26 mouse cellular contexts compared by ENCODE assay signal in the genomic region with DNA sequence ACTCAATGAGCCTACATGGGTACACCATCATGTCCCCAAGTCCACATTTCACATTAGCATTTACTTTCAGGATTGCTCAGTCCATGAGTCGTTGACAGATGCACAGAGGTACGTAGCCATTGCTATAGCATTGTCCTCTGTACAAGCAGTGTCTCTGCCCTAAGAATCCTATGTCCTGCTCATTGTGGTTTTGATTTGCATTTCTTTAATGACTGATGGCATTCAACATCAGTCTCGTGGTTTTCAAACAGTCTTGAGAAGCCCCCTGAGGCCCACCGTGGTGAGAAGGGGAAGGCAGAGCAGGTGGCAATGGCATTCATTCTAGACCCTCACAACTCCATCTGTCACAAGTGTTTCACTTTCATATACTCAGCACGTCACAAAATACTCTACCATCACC. TPM values are rescaled to one million over a fixed set of nuclear protein-coding genes. Genes with fewer than 3 reads are reported as not detected.
DNase-seq lines count a peak whose midpoint lies in the region; ATAC-seq and TF ChIP-seq lines count a peak whose summit lies in the region.
"Had no signal": no experiment of that assay in that cellular context is flagged by ENCODE, and none has a peak within 500 bp of the region (broad histone marks: within the 10 kb centered on the region; RNA-seq: fewer than 3 reads in every experiment).

No protein-coding gene starts in this region.

- H3K9ac ChIP-seq in liver, embryonic 12.5 days, result no peak overlapping the region
- no peak overlapping the region for H3K9ac ChIP-seq in liver, embryonic 11.5 days (ENCODE audit: low read depth, low read length)
- no peak overlapping the region for H3K9ac ChIP-seq in CH12.LX (ENCODE audit: insufficient read depth, low read depth)
- H3K9ac ChIP-seq: embryonic facial prominence, embryonic 12.5 days; forebrain, embryonic 12.5 days had no signal

- peak; percentile 97 for TF ChIP-seq EP300 in CH12.LX (IDR thresholded peaks at IDR 0.05; ENCODE audit: low read length)

- peak overlapping the region; percentile 22; the same call in 1 of the 2 replicates for H3K27ac ChIP-seq in liver, embryonic 12.5 days
- no peak overlapping the region for H3K27ac ChIP-seq in liver, embryonic 11.5 days (ENCODE audit: low read depth, low read length)
- H3K27ac ChIP-seq in CH12.LX (ENCODE audit: insufficient read depth, low read depth), result peak overlapping the region; percentile 70
- H3K27ac ChIP-seq: embryonic facial prominence, embryonic 10.5 days; embryonic facial prominence, embryonic 12.5 days; forebrain, embryonic 10.5 days; forebrain, embryonic 12.5 days had no signal

- H3K79me2 ChIP-seq in CH12.LX (replicated peaks; ENCODE audit: control insufficient read depth, extremely low read depth, insufficient read depth, poor library complexity, severe bottlenecking), result no peaks in the 10 kb centered on the region

- no peak for DNase-seq in liver, embryonic 11.5 days (ENCODE audit: low spot score)
- peak; percentile 58 for DNase-seq in A20 (ENCODE audit: low read depth, low spot score)
- peak; percentile 95 for DNase-seq in CH12.LX (ENCODE audit: extremely low read depth)
- no peak for DNase-seq in heart, adult 9 months (ENCODE audit: low spot score in 2 of 2)
- DNase-seq: adrenal gland, adult 8-10 months; adrenal gland, postnatal 14 days; adrenal gland, postnatal 36 days; cerebellum, adult 11-12 months; cerebellum, adult 2 months; cerebellum, adult 9-10 months; cerebellum, postnatal 10 days; cerebellum, postnatal 25 days had no signal

- TF ChIP-seq POLR2A in CH12.LX (IDR thresholded peaks at IDR 0.05; ENCODE audit: low read depth, low read length), result no peak; the same call in 1 of the 2 replicates

- 0 out of 2 replicates have a peak, but pooled peaks cover 5% of the 10 kb centered on the region for H3K36me3 ChIP-seq in liver, embryonic 12.5 days
- no peaks in the 10 kb centered on the region for H3K36me3 ChIP-seq in liver, embryonic 11.5 days (ENCODE audit: control insufficient read depth, insufficient read depth, low read length)
- H3K36me3 ChIP-seq in CH12.LX (replicated peaks in 1 of 2; ENCODE audit: control insufficient read depth in 1 of 2, insufficient read depth in 1 of 2, low read length in 1 of 2), result no peaks in the 10 kb centered on the region
- H3K36me3 ChIP-seq: embryonic facial prominence, embryonic 10.5 days; embryonic facial prominence, embryonic 12.5 days; forebrain, embryonic 10.5 days; forebrain, embryonic 12.5 days; G1E had no signal

- dilution Hi-C loops in CH12.LX (cut with MboI; ENCODE audit: extremely low pct_ligation_motif_present, extremely low pct_unique_long_range_greater_than_20kb, low sequenced_read_pairs), result no loop called here

- no peak for ATAC-seq in liver, embryonic 12.5 days
- ATAC-seq in liver, embryonic 11.5 days (replicated peaks; ENCODE audit: low FRiP score), result no peak
- ATAC-seq in neutrophil, adult 5-6 weeks (ENCODE audit: extremely low read depth, insufficient number of reproducible peaks, low FRiP score, poor library complexity, severe bottlenecking), result peak; percentile 36; the same call in 1 of the 2 replicates
- ATAC-seq in CD4-positive, CD25-positive, alpha-beta regulatory T cell, adult 4 months, result no peak
- ATAC-seq in erythroblast, adult 5-6 weeks (replicated peaks; ENCODE audit: low FRiP score, poor library complexity, severe bottlenecking), result no peak
- ATAC-seq: activated CD4-positive, CD25-positive, alpha-beta regulatory T cell, adult 4 months; forebrain, embryonic 14.5 days; forebrain, embryonic 16.5 days; Patski had no signal

- no peak overlapping the region for H3K4me2 ChIP-seq in liver, embryonic 12.5 days
- no peak overlapping the region for H3K4me2 ChIP-seq in liver, embryonic 11.5 days
- peak overlapping the region; percentile 16; the same call in 1 of the 2 replicates for H3K4me2 ChIP-seq in CH12.LX (ENCODE audit: insufficient read depth, low read depth, poor library complexity, severe bottlenecking)
- H3K4me2 ChIP-seq: embryonic facial prominence, embryonic 12.5 days; forebrain, embryonic 12.5 days had no signal

- in situ Hi-C loops in CH12.LX (cut with MboI; ENCODE audit: low pct_ligation_motif_present, low pct_unique_long_range_greater_than_20kb, low sequenced_read_pairs), result no loop called here

- no peak for TF ChIP-seq CTCF in CH12.LX (conservative IDR thresholded peaks at IDR 0.05 in 1 of 2, IDR thresholded peaks at IDR 0.05 in 1 of 2; ENCODE audit: low read depth in 2 of 2, low read length in 2 of 2)

- TF ChIP-seq RAD21 in CH12.LX (IDR thresholded peaks at IDR 0.05; ENCODE audit: low read depth, low read length), result peak; percentile 0

- WGBS in liver, embryonic 12.5 days (ENCODE audit: insufficient replicate concordance), result 79% methylated on average over 5 of the region's 5 CpGs
- 78% methylated on average over 5 of the region's 5 CpGs for WGBS in liver, embryonic 11.5 days

- no peak overlapping the region for H3K4me3 ChIP-seq in liver, embryonic 12.5 days
- no peak overlapping the region for H3K4me3 ChIP-seq in liver, embryonic 11.5 days (ENCODE audit: low read depth, low read length)
- H3K4me3 ChIP-seq in CH12.LX (replicated peaks in 1 of 3; ENCODE audit: low read depth in 2 of 3, low read length in 2 of 3, poor library complexity in 1 of 3), result no peak overlapping the region
- H3K4me3 ChIP-seq: embryonic facial prominence, embryonic 10.5 days; embryonic facial prominence, embryonic 12.5 days; erythroblast, embryonic 14.5 days; forebrain, embryonic 10.5 days; forebrain, embryonic 12.5 days had no signal

- H3K9me3 ChIP-seq in liver, embryonic 12.5 days (replicated peaks), result no peaks in the 10 kb centered on the region
- H3K9me3 ChIP-seq in liver, embryonic 11.5 days (ENCODE audit: control insufficient read depth, low read length), result no peaks in the 10 kb centered on the region
- H3K9me3 ChIP-seq in CH12.LX (replicated peaks; ENCODE audit: low read length), result no peaks in the 10 kb centered on the region
- H3K9me3 ChIP-seq: embryonic facial prominence, embryonic 10.5 days; embryonic facial prominence, embryonic 12.5 days; forebrain, embryonic 10.5 days; forebrain, embryonic 12.5 days; G1E had no signal

- peaks cover 33% of the 10 kb centered on the region for H3K4me1 ChIP-seq in liver, embryonic 12.5 days
- peaks cover 2% of the 10 kb centered on the region; the same call in 1 of the 2 replicates for H3K4me1 ChIP-seq in liver, embryonic 11.5 days (replicated peaks; ENCODE audit: control insufficient read depth, insufficient read depth, low read length)
- peaks cover 20 to 57% of the 10 kb centered on the region in 2 experiments for H3K4me1 ChIP-seq in CH12.LX (ENCODE audit: control insufficient read depth in 1 of 2, insufficient read depth in 2 of 2)
- H3K4me1 ChIP-seq: embryonic facial prominence, embryonic 10.5 days; embryonic facial prominence, embryonic 12.5 days; forebrain, embryonic 10.5 days; forebrain, embryonic 12.5 days had no signal

- 0 out of 2 replicates have a peak, but pooled peaks cover 2% of the 10 kb centered on the region for H3K27me3 ChIP-seq in liver, embryonic 12.5 days (replicated peaks)
- H3K27me3 ChIP-seq in liver, embryonic 11.5 days (replicated peaks; ENCODE audit: control insufficient read depth, insufficient read depth, low read length), result no peaks in the 10 kb centered on the region
- no peaks in the 10 kb centered on the region for H3K27me3 ChIP-seq in CH12.LX (replicated peaks)
- H3K27me3 ChIP-seq: embryonic facial prominence, embryonic 12.5 days; forebrain, embryonic 12.5 days had no signal

TF ChIP-seq in CH12.LX, 34 proteins besides CTCF, POLR2A, EP300 and RAD21 (continues in another document):
- TF ChIP-seq MAX (IDR thresholded peaks at IDR 0.05; ENCODE audit: low read length) (peak; percentile 89), SIN3A (IDR thresholded peaks at IDR 0.05; ENCODE audit: low read length) (peak; percentile 76), TBP (conservative IDR thresholded peaks at IDR 0.05; ENCODE audit: low read depth, low read length) (no peak), POLR2AphosphoS2 (IDR thresholded peaks at IDR 0.05; ENCODE audit: low read depth, low read length) (no peak), PAX5 (IDR thresholded peaks at IDR 0.05; ENCODE audit: low read length) (no peak), MYC (IDR thresholded peaks at IDR 0.05; ENCODE audit: low read depth, low read length) (peak; percentile 88), SMC3 (IDR thresholded peaks at IDR 0.05; ENCODE audit: low read depth, low read length) (peak; percentile 57), RCOR1 (conservative IDR thresholded peaks at IDR 0.05; ENCODE audit: low read depth, low read length) (peak; percentile 98), UBTF (IDR thresholded peaks at IDR 0.05; ENCODE audit: low read depth, low read length) (no peak), MAFK (IDR thresholded peaks at IDR 0.05; ENCODE audit: insufficient replicate concordance, low read length) (peak; percentile 95), CHD2 (IDR thresholded peaks at IDR 0.05; ENCODE audit: low read length) (peak; percentile 86), KAT2A (IDR thresholded peaks at IDR 0.05; ENCODE audit: insufficient replicate concordance, low read length) (peak; percentile 69; the same call in 1 of the 2 replicates), USF1 (IDR thresholded peaks at IDR 0.05; ENCODE audit: low read depth, low read length) (no peak), HCFC1 (IDR thresholded peaks at IDR 0.05; ENCODE audit: low read depth, low read length) (peak; percentile 54; the same call in 1 of the 2 replicates), MAZ (IDR thresholded peaks at IDR 0.05; ENCODE audit: low read depth, low read length) (peak; percentile 91), ZC3H11A (IDR thresholded peaks at IDR 0.05; ENCODE audit: low read depth, low read length) (no peak), BHLHE40 (IDR thresholded peaks at IDR 0.05; ENCODE audit: low read depth, low read length) (peak; percentile 96), MXI1 (IDR thresholded peaks at IDR 0.05; ENCODE audit: low read depth, low read length) (no peak), TCF12 (IDR thresholded peaks at IDR 0.05; ENCODE audit: low read depth, low read length) (peak; percentile 99), NRF1 (IDR thresholded peaks at IDR 0.05; ENCODE audit: low read depth, low read length) (peak; percentile 32; the same call in 1 of the 2 replicates)

RNA-seq across cellular contexts. Expression of a gene that starts 40.4 kb away (rescaled TPM):
- polyA plus RNA-seq in liver, embryonic 12.5 days (2016; fragmentation: Nextera tagmentation; extraction: Ambion mirVana), result 188 and 194 TPM in 2 replicates
- polyA plus RNA-seq in liver, embryonic 11.5 days (2014; fragmentation: Nextera tagmentation; extraction: Ambion mirVana), result 185 and 191 TPM in 2 replicates
- total RNA-seq in CH12.LX (2012; rRNA removed) (108 and 109 TPM in 2 replicates), CH12.LX (2014; rRNA removed) (61.3 and 63.6 TPM in 2 replicates)
- polyA plus RNA-seq in CH12.LX (2012; ENCODE audit: insufficient read length, low read depth), result 43.3 and 49.6 TPM in 2 replicates
- total RNA-seq in neutrophil, adult 5-6 weeks (2017), result 134 and 151 TPM in 2 replicates
- polyA plus RNA-seq in CD4-positive, CD25-positive, alpha-beta regulatory T cell, adult 4 months (2017; shearing (Covaris generic)), result 1 to 10 TPM in 1 of 2 experiments, under 1 TPM in 1; 0.38 to 2.1 TPM
- 827 TPM in 2 replicates for total RNA-seq in erythroblast, adult 5-6 weeks (2015; ENCODE audit: low replicate concordance)
- 564 and 619 TPM in 2 replicates for total RNA-seq in erythroblast, adult 5-6 weeks (2017; ENCODE audit: low replicate concordance)

Comparison
In these comparisons a context has a peak if more than half of its experiments do, and no peak if none do; other contexts are left out.
1. DNase-seq: peak in A20 (single experiment) and CH12.LX (single experiment); none in liver, embryonic 11.5 days (single experiment) and heart, adult 9 months (0 of 2).
2. RNA of a gene that starts 40.4 kb away (polyA plus RNA-seq): 185 to 191 TPM in liver, embryonic 11.5 days, 188 to 194 TPM in liver, embryonic 12.5 days and 43.3 to 49.6 TPM in CH12.LX; 0.38 to 2.1 TPM in CD4-positive, CD25-positive, alpha-beta regulatory T cell, adult 4 months; every median in the first group is over 10 times any median in the second.